Mouse (Mus musculus) brown adipose tissue, adult 24 weeks (tissue): ENCODE measurements around the gene Gas6. TPM values are rescaled to one million over a fixed set of nuclear protein-coding genes. Genes with fewer than 3 reads are reported as not detected.

Experiments
- H3K27ac ChIP-seq: fragments of 200-500 bp; replicated peaks from 2 replicates; pipeline ENCODE4 v1.5.1; 2012; ENCODE audit warnings: low read depth, mild to moderate bottlenecking, low read length
- H3K4me1 ChIP-seq: fragments of 200-500 bp; 2 replicates; pipeline ENCODE4 v1.6.1; 2012; ENCODE audit warnings: low read length, mixed read lengths; ENCODE audit not compliant: control insufficient read depth, insufficient read depth, insufficient read length
- H3K4me3 ChIP-seq: fragments of 200-500 bp; 2 replicates; pipeline ENCODE4 v1.5.1; 2012; ENCODE audit warnings: low read depth, mild to moderate bottlenecking, low read length, moderate library complexity; ENCODE audit not compliant: insufficient read depth
- polyA plus RNA-seq: library from polyadenylated mRNA; stranded (reverse); fragments of >200 nt; gene quantifications from 2 replicates; pipeline ENCODE4 v1.2.4, GENCODE M21; 2012; ENCODE audit not compliant: missing spikeins, insufficient read depth, insufficient read length

The Gas6 gene
- 29.5 and 31.0 TPM in 2 replicates for polyA plus RNA-seq

DNA sequence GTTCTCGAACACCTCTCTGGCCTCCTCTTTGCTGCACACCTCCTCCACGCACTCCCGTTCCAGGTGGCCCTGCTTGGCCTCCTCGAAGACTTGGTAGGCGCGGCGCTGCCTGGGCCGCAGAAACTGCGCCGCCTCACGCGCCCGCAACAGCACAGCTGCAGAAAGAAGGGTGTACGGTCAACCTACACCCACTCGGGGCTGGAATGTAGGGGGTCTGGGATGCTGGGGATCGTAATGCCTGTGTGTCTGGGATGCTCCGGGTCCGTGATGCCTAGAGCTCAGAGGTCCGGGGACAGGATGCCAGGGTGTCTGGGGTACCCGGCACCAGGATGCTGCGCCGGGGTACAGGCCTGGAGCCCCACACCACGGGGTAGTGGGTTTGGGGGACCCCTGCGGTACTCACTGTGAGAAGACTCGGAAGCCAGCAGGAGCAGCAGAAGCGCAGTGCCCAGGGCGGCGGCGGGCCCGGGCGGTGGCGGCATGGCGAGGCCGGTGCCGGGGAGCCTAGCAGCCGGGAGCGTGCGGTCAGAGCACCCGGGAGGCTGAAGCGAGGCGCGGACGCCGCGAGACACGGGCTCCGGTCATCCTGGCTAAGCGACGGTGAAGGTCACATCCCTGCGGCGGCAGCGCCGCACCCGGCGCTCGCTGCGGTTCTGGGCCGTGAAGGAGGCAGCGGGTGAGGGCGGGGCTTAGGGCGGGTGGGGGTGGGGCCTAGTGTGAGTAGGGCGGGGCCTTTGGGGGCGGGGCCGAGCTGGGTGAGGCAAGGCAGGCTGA lies at the start of gene Gas6:
Gene Gas6, minus strand, starts transcription at position 633 of the 774 bp plus-strand sequence.
- H3K27ac ChIP-seq = peak within 1 kb of the TSS; percentile 10; the same call in 1 of the 2 replicates
- peaks cover 29% of the 10 kb centered on the region for H3K4me1 ChIP-seq
- H3K4me3 ChIP-seq = peak within 1 kb of the TSS; percentile 76

DNA sequence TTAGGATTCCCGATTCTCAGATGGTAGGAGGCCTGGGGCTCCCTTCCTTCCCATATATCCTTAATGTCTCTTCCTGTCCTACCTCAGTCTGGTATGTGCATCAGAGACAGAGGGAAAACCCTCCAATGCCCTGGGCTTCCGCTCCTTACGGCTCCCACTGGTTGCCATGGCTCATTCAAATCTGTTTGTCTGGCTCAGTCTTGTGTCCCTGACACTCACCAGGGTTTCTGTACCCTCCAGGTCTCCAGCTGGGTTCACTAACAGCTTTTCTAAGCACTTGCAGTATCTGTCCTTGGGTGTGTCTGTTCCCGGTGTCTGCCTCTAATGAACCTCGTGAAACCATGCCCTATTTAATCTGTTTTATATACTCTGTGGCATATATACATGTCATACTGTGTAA lies 47.2 kb upstream of the Gas6 start:
- Histone ChIP-seq H3K4me3 (no peak overlapping the region), H3K4me1 (peaks cover 2% of the 10 kb centered on the region; the same call in 1 of the 2 replicates), H3K27ac (no peak overlapping the region)

DNA sequence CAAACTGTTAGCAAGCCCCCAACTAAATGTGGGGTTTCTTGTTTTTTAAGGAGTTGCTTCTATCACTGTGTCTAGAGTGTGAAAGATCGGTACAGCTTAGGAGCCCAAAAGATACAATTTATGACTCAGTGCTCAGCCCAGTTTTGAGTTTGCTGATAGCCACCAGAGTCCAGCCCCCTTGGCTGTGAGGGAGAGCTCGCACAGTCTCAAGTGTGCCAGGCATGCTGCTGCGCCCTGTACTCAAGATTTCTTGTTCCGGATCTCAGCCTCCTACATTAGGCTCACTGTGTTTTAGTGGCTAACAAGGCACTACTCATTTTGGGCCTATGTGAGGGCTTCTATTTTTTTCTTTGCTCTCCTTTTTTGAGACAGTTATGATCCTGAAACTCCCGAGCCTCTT lies 45.8 kb upstream of the Gas6 start:
- H3K27ac ChIP-seq = no peak overlapping the region
- no peak overlapping the region for H3K4me3 ChIP-seq

DNA sequence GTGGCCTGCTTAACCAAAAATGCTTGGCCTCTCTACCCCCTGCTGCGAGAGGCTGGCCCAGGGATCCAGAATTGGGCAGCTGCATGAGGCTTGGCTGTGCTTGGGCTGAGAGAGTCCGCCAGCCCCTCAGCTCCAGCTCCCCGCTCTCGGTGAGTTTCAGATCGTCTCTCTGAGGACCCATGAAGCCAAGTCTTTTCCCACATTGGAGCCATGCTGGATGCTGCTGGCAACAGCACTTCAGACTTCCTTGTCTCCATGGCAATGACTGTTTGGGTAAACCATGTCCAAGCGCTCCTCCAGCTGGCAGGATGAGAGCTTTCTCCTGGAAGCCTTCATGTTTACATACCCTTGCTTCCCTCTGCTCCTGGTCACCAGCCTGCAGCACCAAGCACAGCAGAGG lies 44.5 kb upstream of the Gas6 start:
- H3K27ac ChIP-seq = no peak overlapping the region
- H3K4me1 ChIP-seq = peaks cover 2% of the 10 kb centered on the region; the same call in 1 of the 2 replicates
- H3K4me3 ChIP-seq = no peak overlapping the region

More for the DNA sequence above, 45.8 kb upstream of the Gas6 start:
- H3K4me1 ChIP-seq = peaks cover 2% of the 10 kb centered on the region; the same call in 1 of the 2 replicates

DNA sequence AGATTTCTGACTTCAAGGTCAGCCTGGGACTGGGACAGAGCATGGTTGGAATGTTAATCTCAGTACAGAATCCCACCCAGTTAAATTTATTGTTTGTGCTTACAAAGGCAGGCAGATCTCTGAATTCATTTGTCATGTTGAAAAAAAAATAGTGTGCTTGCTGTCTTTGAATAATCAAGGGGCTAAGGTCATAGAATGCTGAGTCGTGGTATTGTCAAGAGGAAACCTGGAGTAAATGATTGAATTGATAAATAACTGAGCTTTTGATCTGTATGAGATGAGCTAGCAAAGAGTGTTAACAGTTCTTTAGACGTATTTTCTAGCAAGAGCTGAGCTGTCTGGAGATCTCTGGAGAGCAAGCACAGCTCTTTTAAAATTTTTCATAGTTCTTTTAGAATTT lies 42.8 kb upstream of the Gas6 start:
- H3K27ac ChIP-seq = no peak overlapping the region
- no peak overlapping the region for H3K4me3 ChIP-seq
- H3K4me1 ChIP-seq = peaks cover 2% of the 10 kb centered on the region; the same call in 1 of the 2 replicates

DNA sequence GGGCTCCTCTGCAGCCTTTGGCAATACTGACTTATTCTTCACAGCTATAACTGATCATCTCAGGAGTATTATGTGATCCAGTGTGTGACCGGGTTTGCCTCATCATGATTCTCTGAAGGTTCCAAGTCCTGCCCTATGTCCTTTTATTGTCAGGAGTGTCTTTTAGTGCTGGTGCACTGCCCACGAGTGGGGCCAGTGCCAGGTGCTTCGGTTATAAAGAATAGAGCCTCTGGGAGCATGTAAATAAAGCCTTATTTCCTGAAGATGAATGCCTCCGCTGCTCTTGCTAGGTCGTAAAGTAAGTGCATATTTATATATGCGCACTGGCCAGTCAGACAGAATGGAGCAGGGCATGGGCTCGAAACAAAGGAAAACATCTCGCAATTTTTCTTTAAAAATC lies 38.8 kb upstream of the Gas6 start:
- Histone ChIP-seq H3K27ac (no peak overlapping the region), H3K4me3 (no peak overlapping the region), H3K4me1 (peaks cover 27% of the 10 kb centered on the region)

DNA sequence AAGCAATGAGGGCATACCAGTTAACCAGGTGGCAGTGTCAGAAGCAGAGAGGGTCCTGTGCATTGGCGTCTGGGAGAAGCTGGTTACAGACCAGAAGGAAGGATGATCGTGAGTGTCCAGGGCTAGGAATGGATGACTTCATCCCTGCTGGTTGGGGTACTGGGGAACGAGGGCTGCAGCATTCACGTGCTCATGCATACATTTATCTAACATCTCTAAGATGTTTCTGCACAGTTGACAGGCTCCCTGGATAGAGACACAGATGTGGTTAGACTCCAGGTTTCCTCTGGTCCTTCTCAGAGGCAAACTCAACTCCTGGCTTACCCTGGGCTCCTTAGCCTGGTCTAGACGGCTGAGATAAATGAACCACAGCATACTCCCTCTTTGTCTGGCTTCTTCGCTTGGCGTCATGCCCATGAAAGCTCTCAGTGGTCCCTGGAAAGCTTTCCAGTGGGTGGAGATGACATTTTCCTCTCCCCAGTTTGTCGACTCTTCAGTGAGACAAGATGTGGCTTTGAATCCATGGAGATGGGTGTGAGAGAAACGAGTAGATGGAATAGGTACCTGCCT lies 37.4 kb upstream of the Gas6 start:
- H3K4me1 ChIP-seq = peaks cover 26% of the 10 kb centered on the region
- no peak overlapping the region for H3K4me3 ChIP-seq
- no peak overlapping the region for H3K27ac ChIP-seq

DNA sequence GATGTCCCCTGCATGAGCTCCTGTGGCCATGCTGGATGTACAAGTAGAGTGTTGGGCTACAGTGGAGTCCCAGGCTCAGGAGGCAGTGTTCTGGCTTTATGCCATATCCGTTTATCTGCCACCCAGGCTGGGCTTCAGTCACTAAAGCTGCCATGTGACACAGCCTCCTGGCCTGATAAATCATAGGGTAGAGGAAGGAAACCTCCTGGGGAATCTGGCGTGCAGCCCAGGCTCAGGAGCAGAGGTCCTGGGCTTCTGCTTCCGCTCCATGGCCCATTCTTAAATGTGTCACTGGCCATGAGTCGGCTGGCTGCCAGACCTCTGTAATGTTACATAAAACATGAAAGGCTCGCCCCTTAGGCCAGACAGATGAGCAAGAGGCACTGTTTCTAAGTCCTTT lies 36.7 kb upstream of the Gas6 start:
- Histone ChIP-seq H3K27ac (no peak overlapping the region), H3K4me3 (no peak overlapping the region), H3K4me1 (peaks cover 26% of the 10 kb centered on the region)

DNA sequence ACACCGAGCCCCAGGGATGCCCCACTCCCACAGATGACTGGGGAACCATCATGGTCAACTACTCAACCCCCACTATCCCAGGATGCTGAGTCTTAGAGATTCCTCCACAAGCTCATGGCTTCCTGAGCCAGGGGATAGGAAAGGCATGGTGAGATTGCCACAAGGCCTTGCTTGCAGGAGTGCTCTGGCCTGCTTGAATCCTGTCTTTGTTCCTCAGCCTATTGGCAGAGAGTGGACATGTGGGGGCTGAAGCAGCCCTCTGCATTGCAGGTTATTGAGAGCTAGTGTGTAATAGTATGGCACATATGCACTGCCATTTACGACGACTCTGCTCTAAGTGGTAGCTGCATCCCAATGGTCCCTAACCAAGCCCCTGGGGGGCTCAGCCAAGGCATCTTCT lies 36.1 kb upstream of the Gas6 start:
- no peak overlapping the region for H3K4me3 ChIP-seq
- H3K4me1 ChIP-seq = peaks cover 26% of the 10 kb centered on the region
- no peak overlapping the region; the same call in 1 of the 2 replicates for H3K27ac ChIP-seq

DNA sequence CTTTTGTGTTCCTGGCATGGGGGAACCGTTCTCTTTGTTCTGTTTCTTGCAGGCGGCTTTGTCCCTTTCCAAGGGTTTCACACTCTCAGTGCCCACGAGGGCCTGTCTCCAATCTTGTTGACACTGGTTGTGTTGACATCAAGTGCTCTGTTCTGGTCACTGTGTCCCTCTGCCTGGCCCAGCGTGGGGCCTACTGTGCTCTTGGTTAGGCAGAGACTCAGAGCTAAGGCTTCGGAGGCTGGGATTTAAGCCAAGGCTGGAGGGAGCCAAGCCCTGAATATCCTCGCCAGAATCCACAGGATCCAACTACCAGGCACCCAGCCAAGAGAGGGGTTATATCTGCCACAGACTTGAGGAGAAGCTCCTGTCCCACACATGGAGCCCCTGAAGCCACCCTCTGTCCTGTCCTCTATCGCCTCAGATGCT lies 35.6 kb upstream of the Gas6 start:
- H3K27ac ChIP-seq = no peak overlapping the region; the same call in 1 of the 2 replicates
- no peak overlapping the region for H3K4me3 ChIP-seq
- peaks cover 26% of the 10 kb centered on the region for H3K4me1 ChIP-seq

DNA sequence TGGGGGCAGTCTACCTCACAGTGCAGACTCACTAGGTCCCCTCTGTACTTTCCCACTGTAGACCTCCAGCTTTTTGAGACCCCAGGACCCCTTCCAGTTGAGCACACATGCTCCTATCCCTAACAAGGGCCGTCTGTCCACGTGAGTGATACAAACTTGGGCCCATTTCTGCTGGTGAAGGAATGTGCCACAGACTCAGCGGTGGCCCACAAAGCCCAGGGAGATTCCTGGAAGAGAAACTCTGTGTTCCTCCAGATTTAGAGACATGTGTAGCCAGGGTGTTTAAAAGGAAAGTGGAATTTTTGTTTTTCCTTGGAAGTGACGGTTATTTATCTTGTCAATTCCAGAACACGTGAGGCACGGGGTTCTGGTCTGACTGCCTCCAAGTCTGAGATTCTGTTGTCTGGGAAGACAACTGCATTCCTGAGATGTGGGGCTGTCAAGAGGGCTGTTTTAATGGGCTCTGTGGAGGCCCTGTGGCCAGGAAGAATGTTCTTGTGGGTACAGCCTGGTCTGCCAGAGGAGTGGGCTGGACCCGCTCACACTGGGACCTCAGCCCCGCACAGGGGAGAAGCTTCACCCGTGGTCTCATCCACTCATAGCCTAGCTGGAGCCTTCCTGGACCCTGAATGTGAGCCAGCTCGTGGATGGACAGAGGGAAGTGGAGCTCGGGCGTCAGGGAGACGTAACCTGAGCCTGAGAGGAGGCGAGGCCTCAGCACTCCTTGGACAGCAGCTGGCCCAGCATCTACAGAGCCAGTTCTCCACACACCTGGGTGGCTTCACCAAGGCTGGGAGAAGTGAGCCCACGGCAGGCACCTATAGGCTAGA lies 34.9 kb upstream of the Gas6 start:
- Histone ChIP-seq H3K27ac (no peak overlapping the region), H3K4me1 (peaks cover 26% of the 10 kb centered on the region), H3K4me3 (no peak overlapping the region)

DNA sequence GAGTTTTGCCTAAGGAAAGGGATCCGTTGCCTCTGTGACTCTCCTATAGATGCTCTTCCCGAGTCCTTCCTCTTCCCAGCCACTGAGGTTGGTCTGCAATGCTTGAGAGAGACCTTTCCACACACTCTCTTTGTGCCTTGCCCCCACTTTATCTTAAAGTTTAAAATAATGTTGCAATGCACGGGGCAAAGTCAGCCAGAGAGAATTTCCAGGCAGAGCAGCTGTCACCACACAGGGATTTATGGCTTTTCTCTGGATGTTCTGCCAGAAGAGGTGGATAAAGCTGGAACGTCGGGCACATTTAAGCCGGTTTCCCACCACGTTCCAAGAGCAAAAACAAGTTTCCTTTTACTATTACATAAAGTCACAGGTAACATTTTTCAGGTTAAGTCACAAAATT lies 27.1 kb upstream of the Gas6 start:
- H3K27ac ChIP-seq = no peak overlapping the region
- no peaks in the 10 kb centered on the region for H3K4me1 ChIP-seq

DNA sequence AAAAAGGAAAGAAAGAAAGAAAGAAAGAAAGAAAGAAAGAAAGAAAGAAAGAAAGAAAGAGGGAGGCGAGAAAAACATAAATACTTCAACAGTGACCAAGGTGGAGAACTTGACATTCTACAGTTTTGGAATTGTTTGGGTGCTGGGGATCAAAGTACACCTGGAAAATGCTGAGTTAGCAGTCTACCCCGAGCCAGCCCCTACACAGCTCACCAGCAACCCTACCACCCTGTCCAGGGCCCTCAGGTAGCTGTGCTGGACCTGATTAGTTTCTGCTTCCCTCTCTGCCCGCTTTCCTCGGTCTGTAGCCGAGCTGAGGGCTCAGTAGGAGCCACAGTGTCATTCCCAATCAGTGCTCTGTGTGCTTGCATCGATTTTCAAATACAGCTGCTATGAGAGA lies 26.1 kb upstream of the Gas6 start:
- Histone ChIP-seq H3K4me1 (no peaks in the 10 kb centered on the region), H3K4me3 (no peak overlapping the region), H3K27ac (no peak overlapping the region)

More for the DNA sequence above, 27.1 kb upstream of the Gas6 start:
- no peak overlapping the region for H3K4me3 ChIP-seq

DNA sequence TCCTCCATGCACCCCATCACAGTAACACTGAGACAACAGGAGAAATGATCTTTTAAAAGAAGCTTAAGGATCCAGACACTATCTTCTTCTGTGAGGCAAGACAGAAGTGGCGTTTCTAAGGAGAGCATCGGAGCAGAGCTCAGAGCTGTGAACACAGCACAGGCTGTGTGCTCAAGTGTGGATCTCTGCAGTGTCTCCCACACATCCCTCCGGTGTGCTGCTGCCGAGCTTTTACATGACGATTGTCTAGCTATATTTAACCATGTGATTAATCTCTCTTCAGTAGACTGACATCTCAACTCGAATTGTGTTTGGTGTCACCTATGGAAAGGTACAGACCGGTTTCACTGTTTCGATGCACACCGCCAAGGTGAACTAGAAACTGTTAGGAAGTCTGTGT lies 25.2 kb upstream of the Gas6 start:
- H3K4me1 ChIP-seq = no peaks in the 10 kb centered on the region
- H3K27ac ChIP-seq = no peak overlapping the region
- H3K4me3 ChIP-seq = no peak overlapping the region

DNA sequence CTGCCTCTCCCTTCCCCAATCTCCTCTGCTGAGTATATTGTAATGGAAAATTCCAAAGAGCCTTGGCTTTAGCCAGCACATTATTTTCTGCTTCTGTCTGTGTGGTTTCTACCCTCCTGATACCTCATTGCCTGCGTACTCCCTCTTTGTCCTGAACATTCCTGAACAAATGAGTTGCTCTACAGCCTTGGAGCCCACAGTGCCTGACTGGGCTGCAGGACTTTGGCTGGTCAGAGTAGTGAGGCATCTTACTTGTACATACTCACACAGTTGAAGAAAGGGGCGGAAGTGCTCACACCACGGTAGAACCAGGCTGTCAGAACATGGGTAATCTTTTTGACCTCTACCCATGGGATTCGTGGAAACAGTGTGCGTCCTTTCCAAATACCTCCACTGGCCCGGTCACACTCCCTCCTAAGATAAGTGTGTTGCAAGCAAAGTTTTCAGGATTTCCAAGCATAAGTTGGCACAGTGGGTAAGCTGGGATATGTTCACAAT lies 23.0 kb upstream of the Gas6 start:
- Histone ChIP-seq H3K4me1 (no peaks in the 10 kb centered on the region), H3K4me3 (no peak overlapping the region), H3K27ac (no peak overlapping the region)
